Mouse (Mus musculus) heart, adult 2 months (tissue): Measurements from ENCODE around the gene Snd1. TPM values are rescaled to one million over a fixed set of nuclear protein-coding genes. Genes with fewer than 3 reads are reported as not detected.

Experiments used
- DNase-seq, 2 experiments: peaks; one replicate each; pipeline ENCODE4 v3.0.0; 2021
- H3K27ac ChIP-seq: fragments of 200-600 bp; 2 replicates; pipeline ENCODE4 v1.8.1; 2022
- H3K27me3 ChIP-seq: fragments of 200-500 bp; 2 replicates; pipeline ENCODE4 v1.6.1; 2012; ENCODE audit warnings: mild to moderate bottlenecking, low read length, inconsistent platforms, mixed read lengths; ENCODE audit not compliant: control insufficient read depth, insufficient read depth
- H3K36me3 ChIP-seq: fragments of 200-500 bp; 2 replicates; pipeline ENCODE4 v1.6.1; 2012; ENCODE audit warnings: low read length, inconsistent platforms; ENCODE audit not compliant: control insufficient read depth, insufficient read depth
- H3K4me1 ChIP-seq: fragments of 200-500 bp; 2 replicates; pipeline ENCODE4 v1.6.1; 2011; ENCODE audit warnings: low read length; ENCODE audit not compliant: control insufficient read depth, insufficient read depth
- H3K4me3 ChIP-seq: fragments of 200-600 bp; 2 replicates; pipeline ENCODE4 v1.8.1; 2022
- H3K79me2 ChIP-seq: fragments of 200-500 bp; replicated peaks from 2 replicates; pipeline ENCODE4 v1.6.1; 2012; ENCODE audit warnings: mild to moderate bottlenecking, inconsistent platforms, low read length, moderate library complexity, mixed read lengths; ENCODE audit not compliant: control insufficient read depth, insufficient read depth
- H3K9ac ChIP-seq: fragments of 200-500 bp; 2 replicates; pipeline ENCODE4 v1.6.1; 2012; ENCODE audit warnings: low read depth, mild to moderate bottlenecking, control low read depth, inconsistent platforms, low read length, mixed read lengths
- CTCF ChIP-seq: fragments of 200-600 bp; IDR thresholded peaks from 2 replicates; pipeline ENCODE4 v1.8.1; 2022; ENCODE audit warnings: antibody characterized with exemption, mild to moderate bottlenecking, moderate library complexity
- EP300 ChIP-seq: fragments of 200-500 bp; IDR thresholded peaks from 2 replicates; pipeline ENCODE4 v1.6.1; 2011; ENCODE audit warnings: low read depth, low read length, control low read depth; ENCODE audit not compliant: insufficient read depth
- POLR2A ChIP-seq: fragments of 200-500 bp; IDR thresholded peaks from 2 replicates; pipeline ENCODE4 v1.6.1; 2011; ENCODE audit warnings: mild to moderate bottlenecking, low read depth, low read length, control low read depth; ENCODE audit not compliant: insufficient read depth
- whole genome bisulfite sequencing: fragments of 180-500 bp; shearing (Covaris S2); methylation state at CpG from one replicate; pipeline ENCODE4 v1.1.7; 2018; 5-methylcytosine and 5-hydroxymethylcytosine counted together
- intact Hi-C: fragments of 180-260 bp; cut with DNase I; formaldehyde crosslinking; loops from one replicate; pipeline ENCODE4 v1.15.1; 2025
- polyA plus RNA-seq: library from polyadenylated mRNA; depleted of rRNA; stranded (reverse); fragments of >200 nt; gene quantifications from 2 replicates; pipeline ENCODE4 v1.2.3, GENCODE M21; 2012
- total RNA-seq, 2 experiments: library from RNA; stranded (reverse); gene quantifications; 2 replicates each; pipeline ENCODE4 v1.2.3; 2021

Snd1 gene
- total and polyA plus RNA-seq, 3 experiments = 39.9 to 74.1 (median 62.4) TPM

DNA sequence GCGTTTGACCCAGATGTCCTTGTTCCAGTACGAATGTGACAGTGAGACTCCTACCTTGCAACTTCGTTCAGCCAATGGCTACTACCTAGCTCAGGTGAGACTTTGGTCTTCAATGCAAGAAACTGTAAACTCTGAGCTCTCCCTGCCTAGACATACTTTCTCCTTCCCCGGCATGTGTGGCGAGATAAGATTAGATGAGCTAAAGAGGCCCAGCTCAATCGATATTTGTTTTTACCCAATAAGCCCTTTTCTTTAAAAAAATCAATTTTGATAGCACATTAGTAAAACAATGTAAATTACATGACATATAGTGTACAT lies 43.4 kb upstream of the Snd1 start:
- DNase-seq = no peak
- no peaks in the 10 kb centered on the region for H3K4me1 ChIP-seq
- no peak overlapping the region for H3K4me3 ChIP-seq
- no peak overlapping the region for H3K27ac ChIP-seq
- no peak for TF ChIP-seq POLR2A
- TF ChIP-seq CTCF = no peak
- no peak for TF ChIP-seq EP300
- no peaks in the 10 kb centered on the region for H3K79me2 ChIP-seq
- 73% methylated on average over 6 of the region's 6 CpGs for WGBS
- H3K9ac ChIP-seq = no peak overlapping the region
- intact Hi-C loops = no loop called here
- no peaks in the 10 kb centered on the region for H3K36me3 ChIP-seq
- no peaks in the 10 kb centered on the region for H3K27me3 ChIP-seq

DNA sequence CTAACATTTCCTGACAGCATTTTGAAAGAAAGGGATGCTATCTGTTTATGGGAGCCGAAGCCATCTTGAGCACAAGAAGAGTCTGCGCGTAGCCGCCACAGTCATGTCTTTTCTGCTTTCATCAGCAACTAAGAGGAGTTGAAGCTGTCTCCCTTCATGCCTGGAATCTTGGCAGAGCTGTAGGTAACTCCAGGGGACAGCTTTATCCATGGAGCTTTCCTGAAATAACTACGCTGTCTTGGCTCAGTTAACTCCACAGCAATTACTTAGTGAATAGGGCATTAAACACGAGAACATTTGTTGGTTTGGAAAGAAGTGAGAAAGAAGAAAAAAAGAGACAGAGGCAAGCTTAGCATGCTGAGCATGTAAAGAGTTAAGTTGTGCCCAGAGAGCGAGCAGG lies 27.0 kb upstream of the Snd1 start:
- Histone ChIP-seq H3K27me3 (peaks cover 4% of the 10 kb centered on the region; the same call in 1 of the 2 replicates), H3K27ac (no peak overlapping the region), H3K79me2 (no peaks in the 10 kb centered on the region), H3K36me3 (no peaks in the 10 kb centered on the region), H3K4me3 (no peak overlapping the region), H3K9ac (no peak overlapping the region), H3K4me1 (no peaks in the 10 kb centered on the region)
- no peak for DNase-seq
- WGBS = 51% methylated on average over 7 of the region's 7 CpGs
- no peak for TF ChIP-seq POLR2A
- TF ChIP-seq CTCF = no peak
- TF ChIP-seq EP300 = no peak
- intact Hi-C loops = no loop called here

- H3K4me3 ChIP-seq = no peak within 1 kb of the TSS
- no peak within 1 kb of the TSS for H3K27ac ChIP-seq
- H3K4me1 ChIP-seq = no peaks in the 10 kb centered on the region
- no peaks in the 10 kb centered on the region for H3K79me2 ChIP-seq
- no peaks in the 10 kb centered on the region for H3K36me3 ChIP-seq
- intact Hi-C loops = no loop called here
- WGBS = 75% methylated on average over 2 of the region's 2 CpGs
- TF ChIP-seq POLR2A = no peak
- TF ChIP-seq CTCF = no peak
- TF ChIP-seq EP300 = no peak
- no peak within 1 kb of the TSS for H3K9ac ChIP-seq
- peaks cover 6% of the 10 kb centered on the region; the same call in 1 of the 2 replicates for H3K27me3 ChIP-seq
- no peak for DNase-seq
These were observed 25.7 kb upstream of the Snd1 start, which contains the start of gene Pax4 for GRCm38 (mm10) chr6:28449253-28449652. Gene Pax4 (minus strand): TSS chr6:28449353.

DNA sequence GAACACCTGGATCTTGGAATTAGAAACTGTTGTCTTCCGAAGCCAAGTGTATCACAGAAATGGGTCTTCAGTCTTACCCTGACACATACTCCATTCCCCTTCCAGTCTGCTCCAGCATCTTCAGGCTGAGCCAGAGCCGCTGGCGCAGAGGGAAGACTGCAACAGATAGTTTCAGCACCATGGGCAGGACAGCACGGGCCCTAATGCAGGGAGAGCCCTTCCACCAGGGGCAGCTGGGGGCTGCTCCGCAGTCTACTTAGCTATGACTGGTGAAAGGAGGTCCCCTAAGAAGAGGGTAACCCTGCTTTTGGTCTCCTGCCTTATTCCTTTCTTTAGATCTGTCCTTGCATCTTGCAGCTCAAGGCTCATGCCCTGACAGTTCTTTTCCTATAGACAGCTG lies 24.5 kb upstream of the Snd1 start:
- 16% methylated on average over 5 of the region's 5 CpGs for WGBS
- intact Hi-C loops = no loop called here

DNA sequence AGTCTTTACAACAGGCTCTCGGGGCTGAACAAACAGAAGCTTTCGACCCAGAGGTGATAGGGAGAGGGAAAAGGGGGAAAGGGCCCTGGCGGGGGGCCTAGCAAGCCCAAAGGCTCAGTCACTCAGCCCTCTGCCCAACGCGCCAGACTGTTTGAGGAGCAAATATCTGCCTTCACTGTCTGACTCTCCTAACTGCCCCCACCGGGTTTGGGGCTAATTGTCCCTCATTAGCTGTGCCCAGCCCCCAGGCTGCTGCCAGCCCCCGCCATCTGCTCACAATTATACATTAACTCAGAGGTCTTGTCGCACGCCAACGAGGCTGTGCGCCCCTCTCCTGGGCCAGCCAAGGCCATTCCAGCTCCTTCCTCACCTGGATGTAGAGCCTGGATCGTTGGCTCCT lies 24.0 kb upstream of the Snd1 start:
- 3% methylated on average over 12 of the region's 12 CpGs for WGBS
- Histone ChIP-seq H3K79me2 (no peaks in the 10 kb centered on the region), H3K27me3 (peaks cover 6% of the 10 kb centered on the region; the same call in 1 of the 2 replicates), H3K9ac (no peak overlapping the region), H3K36me3 (no peaks in the 10 kb centered on the region), H3K4me3 (no peak overlapping the region), H3K4me1 (no peaks in the 10 kb centered on the region), H3K27ac (no peak overlapping the region)
- intact Hi-C loops = no loop called here
- no peak for TF ChIP-seq CTCF
- TF ChIP-seq POLR2A = no peak
- TF ChIP-seq EP300 = no peak
- no peak for DNase-seq

More for the DNA sequence above, 24.5 kb upstream of the Snd1 start:
- Histone ChIP-seq H3K4me3 (no peak overlapping the region), H3K9ac (no peak overlapping the region), H3K79me2 (no peaks in the 10 kb centered on the region), H3K36me3 (no peaks in the 10 kb centered on the region), H3K27me3 (peaks cover 6% of the 10 kb centered on the region; the same call in 1 of the 2 replicates), H3K4me1 (no peaks in the 10 kb centered on the region), H3K27ac (no peak overlapping the region)
- no peak for TF ChIP-seq CTCF
- no peak for TF ChIP-seq EP300
- TF ChIP-seq POLR2A = no peak
- no peak for DNase-seq

DNA sequence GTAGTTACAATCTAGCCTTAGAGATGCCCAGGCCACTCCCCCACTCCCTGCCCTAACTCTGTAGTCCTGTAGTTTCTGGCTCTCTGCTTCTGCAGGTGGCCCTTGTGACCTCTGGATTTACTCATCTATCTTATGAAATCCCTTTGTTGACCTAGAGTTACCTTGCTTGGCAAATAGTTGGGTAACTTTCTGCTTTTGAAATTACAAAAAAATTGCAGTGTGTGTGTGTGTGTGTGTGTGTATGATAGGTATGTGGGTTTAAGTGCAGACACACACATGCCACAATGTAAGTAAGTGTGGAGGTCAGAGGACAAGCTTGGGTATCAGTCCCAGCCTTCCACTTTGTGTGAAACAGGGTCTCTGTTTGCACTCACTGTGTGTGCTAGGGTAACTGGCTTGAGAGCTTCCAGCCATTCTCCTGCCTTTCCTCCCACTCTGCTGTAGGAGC lies 15.7 kb upstream of the Snd1 start:
- intact Hi-C loops = no loop called here
- H3K9ac ChIP-seq = no peak overlapping the region
- no peaks in the 10 kb centered on the region for H3K36me3 ChIP-seq
- H3K79me2 ChIP-seq = no peaks in the 10 kb centered on the region
- no peaks in the 10 kb centered on the region for H3K27me3 ChIP-seq
- TF ChIP-seq POLR2A = no peak
- TF ChIP-seq CTCF = no peak
- TF ChIP-seq EP300 = no peak
- H3K27ac ChIP-seq = no peak overlapping the region
- H3K4me1 ChIP-seq = no peaks in the 10 kb centered on the region
- H3K4me3 ChIP-seq = no peak overlapping the region
- DNase-seq = no peak
